Mouse (Mus musculus) CD8-positive naive resting alpha-beta T cell, adult 57 days (primary cell): ENCODE measurements around the gene E130116L18Rik. TPM values are rescaled to one million over a fixed set of nuclear protein-coding genes. Genes with fewer than 3 reads are reported as not detected.

Source experiments
- total RNA-seq: library from RNA; stranded (reverse); gene quantifications from one replicate; pipeline ENCODE4 v1.2.4, GENCODE M21; 2023

The E130116L18Rik gene
- not detected for total RNA-seq

GRCm38 (mm10) chr5:25222752-25223702 is at the start of gene E130116L18Rik:
E130116L18Rik (minus strand) TSS chr5:25223153.

GRCm38 (mm10) chr5:25221604-25222003 is 1.3 kb downstream of the E130116L18Rik start, which contains the start of gene Galnt11:
Galnt11 (plus strand) TSS chr5:25221904.

GRCm38 (mm10) chr5:25181004-25181531 is 41.9 kb downstream of the E130116L18Rik start, which contains the start of gene Galntl5:
Galntl5 (plus strand) TSS chr5:25181460.

Other genes starting within 250 kb of the E130116L18Rik start
- 33.7 TPM for gene Prkag2, start 122.5 kb downstream of the E130116L18Rik start, total RNA-seq
- gene Galntl5, start 41.7 kb downstream of the E130116L18Rik start, total RNA-seq: not detected
- gene Galnt11, start 1.2 kb downstream of the E130116L18Rik start, total RNA-seq: 53.3 TPM